ENCODE assay signal across 29 mouse cellular contexts in genomic region chr7:83726936-83727632, GRCm38 (mm10). TPM values are rescaled to one million over a fixed set of nuclear protein-coding genes. Genes with fewer than 3 reads are reported as not detected.
DNase-seq lines count a peak whose midpoint lies in the region; ATAC-seq lines count a peak whose summit lies in the region.
"Had no signal": no experiment of that assay in that cellular context is flagged by ENCODE, and none has a peak within 500 bp of the region (broad histone marks: within the 10 kb centered on the region; RNA-seq: fewer than 3 reads in every experiment).

No protein-coding gene starts in this region.

- no peak overlapping the region for H3K9ac ChIP-seq in kidney, embryonic 14.5 days (ENCODE audit: low read depth, low read length)
- H3K9ac ChIP-seq: embryonic facial prominence, embryonic 12.5 days; forebrain, embryonic 15.5 days; heart, embryonic 15.5 days; hindbrain, embryonic 14.5 days; liver, embryonic 14.5 days; midbrain, embryonic 15.5 days; neural tube, embryonic 15.5 days had no signal

- 25% methylated on average over 5 of the region's 5 CpGs for WGBS in kidney, embryonic 14.5 days

- no peaks in the 10 kb centered on the region for H3K27me3 ChIP-seq in kidney, embryonic 14.5 days (ENCODE audit: control insufficient read depth, insufficient read depth, low read length)
- H3K27me3 ChIP-seq: embryonic facial prominence, embryonic 12.5 days; forebrain, embryonic 15.5 days; heart, embryonic 15.5 days; midbrain, embryonic 15.5 days; neural tube, embryonic 15.5 days had no signal

- no peak overlapping the region for H3K4me3 ChIP-seq in kidney, embryonic 14.5 days (ENCODE audit: low read length)
- H3K4me3 ChIP-seq: embryonic facial prominence, embryonic 12.5 days; forebrain, embryonic 10.5 days; forebrain, embryonic 15.5 days; heart, embryonic 15.5 days; midbrain, embryonic 10.5 days; midbrain, embryonic 15.5 days; neural tube, embryonic 15.5 days had no signal

- H3K27ac ChIP-seq in kidney, embryonic 14.5 days (ENCODE audit: low read depth, low read length): no peak overlapping the region
- H3K27ac ChIP-seq: forebrain, embryonic 10.5 days; forebrain, embryonic 15.5 days; heart, embryonic 15.5 days; hindbrain, embryonic 14.5 days; liver, embryonic 14.5 days; midbrain, embryonic 10.5 days; midbrain, embryonic 15.5 days; neural tube, embryonic 15.5 days had no signal

- peak; percentile 12 for DNase-seq in cerebellum, adult 9-11 months
- DNase-seq in cerebellum, adult 11 months: no peak
- DNase-seq in kidney, postnatal 36 days: no peak
- peak; percentile 32 for DNase-seq in embryo, embryonic 11 days
- no peak for DNase-seq in lung, postnatal 10 days
- no peak for DNase-seq in thymus, postnatal 0 days (ENCODE audit: low spot score)
- DNase-seq: adrenal gland, postnatal 14 days; cerebellum, adult 8-10 months; cerebellum, postnatal 36 days; heart, postnatal 4 days; layer of hippocampus, adult 9-11 months; liver; lung, adult 2 months; lung, postnatal 14 days; retina, postnatal 1 day; right cerebral cortex, postnatal 14 days; thymus, adult 18-20 months; thymus, postnatal 36 days had no signal

- H3K4me1 ChIP-seq in kidney, embryonic 14.5 days (ENCODE audit: control insufficient read depth, insufficient read depth, low read length): no peaks in the 10 kb centered on the region
- H3K4me1 ChIP-seq: forebrain, embryonic 10.5 days; forebrain, embryonic 15.5 days; midbrain, embryonic 15.5 days; neural tube, embryonic 15.5 days had no signal

- peak; percentile 66; the same call in 1 of the 2 replicates for ATAC-seq in kidney, embryonic 14.5 days (ENCODE audit: low FRiP score, low TSS enrichment)
- ATAC-seq: forebrain, embryonic 15.5 days; intestine, postnatal 0 days; midbrain, embryonic 15.5 days had no signal

- H3K9me3 ChIP-seq in kidney, embryonic 14.5 days (ENCODE audit: control insufficient read depth, low read length): no peaks in the 10 kb centered on the region
- H3K9me3 ChIP-seq: embryonic facial prominence, embryonic 12.5 days; forebrain, embryonic 10.5 days; forebrain, embryonic 15.5 days; heart, embryonic 15.5 days; midbrain, embryonic 10.5 days; midbrain, embryonic 15.5 days; neural tube, embryonic 15.5 days had no signal

- no peaks in the 10 kb centered on the region for H3K36me3 ChIP-seq in kidney, embryonic 14.5 days (ENCODE audit: control insufficient read depth, insufficient read depth, low read length)
- H3K36me3 ChIP-seq: embryonic facial prominence, embryonic 12.5 days; forebrain, embryonic 10.5 days; forebrain, embryonic 15.5 days; heart, embryonic 15.5 days; midbrain, embryonic 10.5 days; midbrain, embryonic 15.5 days; neural tube, embryonic 15.5 days had no signal

- no peak overlapping the region for H3K4me2 ChIP-seq in kidney, embryonic 14.5 days (replicated peaks; ENCODE audit: low read depth, low read length)
- H3K4me2 ChIP-seq: embryonic facial prominence, embryonic 12.5 days; forebrain, embryonic 15.5 days; heart, embryonic 15.5 days; hindbrain, embryonic 14.5 days; midbrain, embryonic 15.5 days; neural tube, embryonic 15.5 days had no signal

RNA-seq across cellular contexts. Expression of gene Il16, which starts 18.4 kb away (rescaled TPM):
- polyA plus RNA-seq in kidney, embryonic 14.5 days (2014; fragmentation: Nextera tagmentation; extraction: Ambion mirVana): 1.6 and 2.5 TPM in 2 replicates
- polyA plus RNA-seq in thymus, postnatal 0 days (2015; fragmentation: Nextera tagmentation; extraction: Ambion mirVana): 157 and 175 TPM in 2 replicates

Comparison
In these comparisons a context has a peak if more than half of its experiments do, and no peak if none do; other contexts are left out.
1. DNase-seq: peak in cerebellum, adult 9-11 months (single experiment) and embryo, embryonic 11 days (single experiment); none in cerebellum, adult 11 months (single experiment), kidney, postnatal 36 days (0 of 2), lung, postnatal 10 days (single experiment) and thymus, postnatal 0 days (single experiment).
2. RNA of gene Il16, which starts 18.4 kb away (polyA plus RNA-seq): 157 to 175 TPM in thymus, postnatal 0 days; 1.6 to 2.5 TPM in kidney, embryonic 14.5 days; every median in the first group is over 10 times any median in the second.